Mouse (Mus musculus) central nervous system, embryonic 18 days (tissue): ENCODE measurements around the gene Otoa. TPM values are rescaled to one million over a fixed set of nuclear protein-coding genes. Genes with fewer than 3 reads are reported as not detected.

ENCODE experiments used
- polyA plus RNA-seq: library from polyadenylated mRNA; depleted of rRNA; stranded (reverse); fragments of >200 nt; gene quantifications from 2 replicates; pipeline ENCODE4 v1.2.3, GENCODE M21; 2012; rRNA removed

Otoa gene
- 0.32 and 0.47 TPM in 2 replicates for polyA plus RNA-seq

GRCm38 (mm10) chr7:121081350-121081749 is at the start of gene Otoa:
Otoa (plus strand) TSS chr7:121081650.

DNA sequence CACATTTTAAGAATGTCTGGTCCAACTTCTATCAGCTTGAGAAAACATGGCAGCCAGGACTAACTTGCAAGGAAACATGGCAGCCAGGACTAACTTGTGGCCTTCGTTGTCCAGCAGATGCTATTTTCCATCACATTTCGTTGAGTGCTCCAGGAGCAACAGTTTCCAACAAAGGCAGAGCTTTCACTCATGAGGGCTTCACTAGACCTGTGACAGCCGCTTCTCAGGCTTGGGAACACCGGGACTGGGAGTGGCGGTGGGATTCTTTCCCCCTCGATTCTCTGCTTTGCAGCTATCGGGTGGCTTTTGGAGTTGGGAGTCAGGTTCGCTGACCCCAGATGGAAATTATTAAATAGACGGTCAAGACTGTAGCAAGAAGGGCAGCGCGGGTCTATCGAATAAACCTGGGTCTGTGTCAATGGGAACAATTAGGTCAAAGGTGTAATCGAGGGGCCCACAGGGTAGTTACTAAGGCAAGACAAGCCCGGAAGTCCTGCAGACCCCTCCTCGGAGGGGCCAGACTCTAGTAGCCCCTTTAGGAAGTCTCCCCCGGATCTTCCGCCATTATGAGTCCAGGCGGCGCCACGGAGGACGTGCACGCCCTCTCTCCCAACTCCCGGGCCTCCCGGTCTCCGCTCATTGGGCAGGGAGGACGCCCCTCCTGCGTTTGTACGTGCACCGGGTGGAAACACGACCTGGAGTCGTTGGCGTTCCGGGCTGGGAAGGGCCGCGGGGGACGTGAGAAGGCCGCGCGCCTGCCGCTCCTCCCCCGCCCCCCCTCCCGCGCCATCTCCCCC is 47.4 kb upstream of the Otoa start, which contains the start of gene Mettl9:
Mettl9 (plus strand) TSS at position 590 of the 797 bp plus-strand sequence.

DNA sequence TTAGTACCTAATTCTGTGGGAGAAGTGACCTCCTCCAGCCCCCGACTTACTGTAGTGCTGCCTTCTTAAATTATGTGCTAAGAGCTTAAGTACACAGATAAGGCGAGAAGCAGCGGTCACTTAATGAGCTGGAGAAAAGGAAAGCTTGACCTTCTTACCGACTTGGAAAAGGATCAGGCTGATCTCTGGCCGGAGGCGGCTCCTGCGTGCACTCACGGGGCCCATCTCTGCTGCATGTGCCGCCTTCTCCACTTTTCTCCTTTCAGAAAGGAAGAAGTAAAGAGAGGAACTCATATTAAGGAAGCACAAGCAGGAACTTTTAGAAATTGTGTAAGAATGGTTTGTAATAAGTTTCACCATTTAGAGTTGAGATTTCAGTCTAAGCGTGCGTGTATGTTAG is 7.2 kb upstream of the Otoa start, which contains the start of gene Igsf6:
Igsf6 (minus strand) TSS at position 292 of the 400 bp plus-strand sequence.

Other genes starting within 250 kb of the Otoa start
- gene Eef2k, start 238.8 kb upstream of the Otoa start, polyA plus RNA-seq = 40.9 and 46.2 TPM in 2 replicates
- 27.0 and 30.9 TPM in 2 replicates for gene Polr3e, start 163.9 kb upstream of the Otoa start, polyA plus RNA-seq
- gene Cdr2, start 99.3 kb upstream of the Otoa start, polyA plus RNA-seq = 22.4 and 28.2 TPM in 2 replicates
- gene Mfsd13b, start 99.1 kb upstream of the Otoa start, polyA plus RNA-seq = 0.12 and 0.13 TPM in 2 replicates
- 107 and 108 TPM in 2 replicates for gene Mettl9, start 47.2 kb upstream of the Otoa start, polyA plus RNA-seq
- 0.27 and 0.28 TPM in 2 replicates for gene Igsf6, start 7.1 kb upstream of the Otoa start, polyA plus RNA-seq